Mouse (Mus musculus): Measurements from ENCODE around the gene Zscan12. TPM values are rescaled to one million over a fixed set of nuclear protein-coding genes. Genes with fewer than 3 reads are reported as not detected.
"Not testable (repeated sequence)": the region's sequence is repeated elsewhere in the genome, so short reads cannot be mapped to it uniquely, and the experiment has no call there.

The Zscan12 gene
- polyA plus RNA-seq, 1 experiment from 2014 or later = 11.5 TPM

DNA sequence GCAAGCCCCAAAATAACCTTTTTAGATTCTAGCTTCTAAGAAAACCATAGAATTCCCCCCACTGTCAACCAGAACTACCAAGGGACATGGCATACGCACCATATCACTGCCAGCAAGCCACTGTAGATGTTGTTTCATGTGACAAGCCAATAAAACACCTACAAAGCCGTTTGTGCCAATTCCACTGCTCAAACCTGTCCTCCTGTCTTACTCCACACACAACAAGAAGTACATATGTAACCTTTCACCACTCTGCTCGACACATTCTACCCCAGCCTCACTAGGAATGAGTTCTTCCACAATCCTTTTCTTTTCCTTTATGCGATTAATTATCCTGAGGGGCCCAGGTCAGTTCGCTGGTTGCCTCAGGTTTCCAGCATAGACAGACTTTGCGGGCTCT is 33.0 kb downstream of the Zscan12 start:
- Histone ChIP-seq H3K27ac (ENCODE audit: low read length) (no peak overlapping the region), H3K36me3 (ENCODE audit: control insufficient read depth, insufficient read depth, low read length) (peaks cover 37% of the 10 kb centered on the region), H3K9ac (ENCODE audit: low read depth, low read length) (no peak overlapping the region), H3K9me3 (replicated peaks; ENCODE audit: control insufficient read depth, low read length, poor library complexity, severe bottlenecking) (no peaks in the 10 kb centered on the region), H3K27me3 (ENCODE audit: control insufficient read depth, insufficient read depth, low read depth, low read length) (no peaks in the 10 kb centered on the region), H3K4me3 (ENCODE audit: low read depth, low read length) (no peak overlapping the region), H3K4me1 (ENCODE audit: control insufficient read depth, insufficient read depth, low read length) (peaks cover 15% of the 10 kb centered on the region), H3K4me2 (ENCODE audit: low read length) (no peak overlapping the region)
- WGBS = 96% methylated on average over 6 of the region's 6 CpGs
- ATAC-seq = no peak

- 96% methylated on average over 18 of the region's 18 CpGs for WGBS
- not testable (repeated sequence) for H3K4me3 ChIP-seq (ENCODE audit: low read depth, low read length); H3K9ac ChIP-seq (ENCODE audit: low read depth, low read length); H3K4me2 ChIP-seq (ENCODE audit: low read length); H3K27ac ChIP-seq (ENCODE audit: low read length); H3K27me3 ChIP-seq (ENCODE audit: control insufficient read depth, insufficient read depth, low read depth, low read length); H3K9me3 ChIP-seq (replicated peaks; ENCODE audit: control insufficient read depth, low read length, poor library complexity, severe bottlenecking)
- peaks cover 36% of the 10 kb centered on the region for H3K36me3 ChIP-seq (ENCODE audit: control insufficient read depth, insufficient read depth, low read length)
- ATAC-seq = peak; percentile 56; the same call in 1 of the 2 replicates
- H3K4me1 ChIP-seq (ENCODE audit: control insufficient read depth, insufficient read depth, low read length) = peaks cover 18% of the 10 kb centered on the region
Measured at GRCm38 (mm10) chr13:21396048-21396447, 33.4 kb downstream of the Zscan12 start.

- Histone ChIP-seq H3K9me3 (replicated peaks; ENCODE audit: control insufficient read depth, low read length, poor library complexity, severe bottlenecking) (no peaks in the 10 kb centered on the region), H3K4me2 (ENCODE audit: low read length) (no peak overlapping the region)
- no peak for ATAC-seq
Measured at GRCm38 (mm10) chr13:21397486-21397885, 34.9 kb downstream of the Zscan12 start.

GRCm38 (mm10) chr13:21401166-21401565 is 38.5 kb downstream of the Zscan12 start:
- H3K4me1 ChIP-seq (ENCODE audit: control insufficient read depth, insufficient read depth, low read length) = peaks cover 25% of the 10 kb centered on the region
- 84% methylated on average over 3 of the region's 3 CpGs for WGBS
- H3K9me3 ChIP-seq (replicated peaks; ENCODE audit: control insufficient read depth, low read length, poor library complexity, severe bottlenecking) = no peaks in the 10 kb centered on the region
- no peak overlapping the region for H3K27ac ChIP-seq (ENCODE audit: low read length)
- H3K4me3 ChIP-seq (ENCODE audit: low read depth, low read length) = peak overlapping the region; percentile 88
- H3K4me2 ChIP-seq (ENCODE audit: low read length) = peak overlapping the region; percentile 71
- no peak overlapping the region for H3K9ac ChIP-seq (ENCODE audit: low read depth, low read length)
- ATAC-seq = no peak
- H3K36me3 ChIP-seq (ENCODE audit: control insufficient read depth, insufficient read depth, low read length) = peaks cover 8% of the 10 kb centered on the region
- no peaks in the 10 kb centered on the region for H3K27me3 ChIP-seq (ENCODE audit: control insufficient read depth, insufficient read depth, low read depth, low read length)

More at GRCm38 (mm10) chr13:21397486-21397885, 34.9 kb downstream of the Zscan12 start:
- Histone ChIP-seq H3K27me3 (ENCODE audit: control insufficient read depth, insufficient read depth, low read depth, low read length) (no peaks in the 10 kb centered on the region), H3K4me3 (ENCODE audit: low read depth, low read length) (no peak overlapping the region), H3K36me3 (ENCODE audit: control insufficient read depth, insufficient read depth, low read length) (peaks cover 24% of the 10 kb centered on the region), H3K4me1 (ENCODE audit: control insufficient read depth, insufficient read depth, low read length) (peaks cover 25% of the 10 kb centered on the region), H3K9ac (ENCODE audit: low read depth, low read length) (no peak overlapping the region), H3K27ac (ENCODE audit: low read length) (no peak overlapping the region)
- WGBS = 95% methylated on average over 2 of the region's 2 CpGs

GRCm38 (mm10) chr13:21401636-21402286 is 39.1 kb downstream of the Zscan12 start:
- Histone ChIP-seq H3K4me2 (ENCODE audit: low read length) (peak overlapping the region; percentile 71), H3K27me3 (ENCODE audit: control insufficient read depth, insufficient read depth, low read depth, low read length) (no peaks in the 10 kb centered on the region; the same call in 1 of the 2 replicates), H3K4me3 (ENCODE audit: low read depth, low read length) (peak overlapping the region; percentile 88), H3K27ac (ENCODE audit: low read length) (peak overlapping the region; percentile 81; the same call in 1 of the 2 replicates), H3K9ac (ENCODE audit: low read depth, low read length) (peak overlapping the region; percentile 86), H3K36me3 (ENCODE audit: control insufficient read depth, insufficient read depth, low read length) (peaks cover 8% of the 10 kb centered on the region), H3K9me3 (replicated peaks; ENCODE audit: control insufficient read depth, low read length, poor library complexity, severe bottlenecking) (no peaks in the 10 kb centered on the region), H3K4me1 (ENCODE audit: control insufficient read depth, insufficient read depth, low read length) (peaks cover 25% of the 10 kb centered on the region)
- 12% methylated on average over 12 of the region's 12 CpGs for WGBS
- ATAC-seq = peak; percentile 54

- peak within 1 kb of the TSS; percentile 88 for H3K4me3 ChIP-seq (ENCODE audit: low read depth, low read length)
- H3K9ac ChIP-seq (ENCODE audit: low read depth, low read length) = peak within 1 kb of the TSS; percentile 86
- H3K4me2 ChIP-seq (ENCODE audit: low read length) = peak within 1 kb of the TSS; percentile 71
- H3K4me1 ChIP-seq (ENCODE audit: control insufficient read depth, insufficient read depth, low read length) = peaks cover 25% of the 10 kb centered on the region
- peaks cover 8% of the 10 kb centered on the region for H3K36me3 ChIP-seq (ENCODE audit: control insufficient read depth, insufficient read depth, low read length)
- no peaks in the 10 kb centered on the region; the same call in 1 of the 2 replicates for H3K27me3 ChIP-seq (ENCODE audit: control insufficient read depth, insufficient read depth, low read depth, low read length)
- peak; percentile 97 for ATAC-seq
- no peaks in the 10 kb centered on the region for H3K9me3 ChIP-seq (replicated peaks; ENCODE audit: control insufficient read depth, low read length, poor library complexity, severe bottlenecking)
- peak within 1 kb of the TSS; percentile 81 for H3K27ac ChIP-seq (ENCODE audit: low read length)
- under 1% methylated on average over 35 of the region's 35 CpGs for WGBS
Measured at GRCm38 (mm10) chr13:21402287-21402846, 39.7 kb downstream of the Zscan12 start, which contains the start of gene Zkscan3. Gene Zkscan3 (minus strand): TSS chr13:21402755.

DNA sequence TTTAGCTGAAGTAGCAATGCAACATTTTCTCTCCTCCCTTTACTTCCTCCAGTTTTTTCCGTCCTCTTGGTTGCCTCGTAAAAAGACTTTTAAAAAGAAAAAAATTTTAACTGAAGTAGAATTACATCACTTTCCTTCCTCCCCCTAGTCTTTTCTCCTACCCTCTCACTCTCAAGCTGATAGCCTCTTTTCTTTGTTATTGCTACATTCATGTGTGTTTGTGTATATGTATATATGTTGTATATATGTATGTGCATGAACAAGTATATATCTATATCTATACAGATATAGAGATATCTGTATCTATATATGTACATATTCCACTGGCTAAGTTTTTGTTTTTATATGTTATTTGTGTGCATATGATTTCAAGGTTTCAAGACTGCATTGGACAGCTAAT is 40.2 kb downstream of the Zscan12 start:
- peak overlapping the region; percentile 81; the same call in 1 of the 2 replicates for H3K27ac ChIP-seq (ENCODE audit: low read length)
- H3K36me3 ChIP-seq (ENCODE audit: control insufficient read depth, insufficient read depth, low read length) = peaks cover 8% of the 10 kb centered on the region
- H3K9me3 ChIP-seq (replicated peaks; ENCODE audit: control insufficient read depth, low read length, poor library complexity, severe bottlenecking) = no peaks in the 10 kb centered on the region
- 0% methylated on average over 2 of the region's 2 CpGs for WGBS
- peak; percentile 53; the same call in 1 of the 2 replicates for ATAC-seq
- H3K27me3 ChIP-seq (ENCODE audit: control insufficient read depth, insufficient read depth, low read depth, low read length) = no peaks in the 10 kb centered on the region; the same call in 1 of the 2 replicates
- H3K4me1 ChIP-seq (ENCODE audit: control insufficient read depth, insufficient read depth, low read length) = peaks cover 28% of the 10 kb centered on the region
- peak overlapping the region; percentile 86 for H3K9ac ChIP-seq (ENCODE audit: low read depth, low read length)
- peak overlapping the region; percentile 71 for H3K4me2 ChIP-seq (ENCODE audit: low read length)
- H3K4me3 ChIP-seq (ENCODE audit: low read depth, low read length) = peak overlapping the region; percentile 88

GRCm38 (mm10) chr13:21407341-21407740 is 44.7 kb downstream of the Zscan12 start:
- Histone ChIP-seq H3K27me3 (ENCODE audit: control insufficient read depth, insufficient read depth, low read depth, low read length) (no peaks in the 10 kb centered on the region; the same call in 1 of the 2 replicates), H3K4me1 (ENCODE audit: control insufficient read depth, insufficient read depth, low read length) (peaks cover 4% of the 10 kb centered on the region; the same call in 1 of the 2 replicates), H3K4me3 (ENCODE audit: low read depth, low read length) (no peak overlapping the region), H3K4me2 (ENCODE audit: low read length) (no peak overlapping the region), H3K9ac (ENCODE audit: low read depth, low read length) (no peak overlapping the region), H3K27ac (ENCODE audit: low read length) (no peak overlapping the region), H3K9me3 (replicated peaks; ENCODE audit: control insufficient read depth, low read length, poor library complexity, severe bottlenecking) (no peaks in the 10 kb centered on the region), H3K36me3 (ENCODE audit: control insufficient read depth, insufficient read depth, low read length) (no peaks in the 10 kb centered on the region)
- no peak for ATAC-seq
- 77% methylated on average over 11 of the region's 11 CpGs for WGBS

Measured in midbrain, embryonic 16.5 days (tissue).